Mouse (Mus musculus) left cerebral cortex, adult 11 months (tissue): ENCODE measurements at regions not wholly inside any gene's neighbourhood (a gene's known extent, or its start where the extent isn't known, plus 50 kb on each side); places are given as distances from the start of the nearest gene placed in this dataset.

Source experiments
- DNase-seq: peaks from one replicate; pipeline ENCODE4 v3.0.0; 2022; ENCODE audit warnings: low spot score

DNA sequence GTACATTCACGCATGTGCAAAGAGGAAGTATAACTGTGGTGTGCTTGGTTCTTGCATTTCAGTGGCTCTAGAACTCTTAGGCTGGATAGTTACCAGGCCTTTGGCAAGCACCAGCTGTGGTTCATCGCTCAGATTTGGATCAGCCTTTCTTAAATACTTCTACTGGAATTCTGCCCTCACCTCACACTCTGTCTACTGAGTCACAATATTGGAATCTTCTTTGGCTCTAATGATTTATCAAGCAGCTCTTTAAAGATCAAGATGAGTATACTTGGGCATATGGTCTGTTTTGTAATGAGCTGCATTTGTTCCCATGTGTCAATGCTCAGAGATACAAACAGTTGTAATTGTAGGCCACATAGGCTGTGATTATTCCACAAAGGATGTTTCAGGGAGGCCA lies 197.5 kb downstream of the Icos start:
- no peak for DNase-seq

DNA sequence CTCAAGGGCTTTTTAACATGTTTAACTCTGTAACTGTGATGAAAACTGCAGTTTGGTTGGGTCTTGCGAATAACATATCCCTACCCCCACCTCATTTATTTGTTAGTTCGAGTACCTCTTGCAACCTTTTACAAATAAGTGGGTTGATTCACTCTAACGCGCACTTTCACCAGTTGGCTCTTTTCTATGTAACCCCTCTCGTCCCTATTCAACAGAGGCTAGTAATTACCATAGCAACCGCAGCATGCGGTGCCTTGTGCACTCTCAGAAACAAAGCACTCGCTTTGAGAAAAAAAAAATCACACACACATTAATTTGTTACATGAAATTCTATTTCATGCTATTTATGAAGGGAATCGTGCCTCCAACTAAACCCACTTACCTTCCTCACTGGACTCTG lies 201.7 kb downstream of the Icos start:
- DNase-seq, result no peak

DNA sequence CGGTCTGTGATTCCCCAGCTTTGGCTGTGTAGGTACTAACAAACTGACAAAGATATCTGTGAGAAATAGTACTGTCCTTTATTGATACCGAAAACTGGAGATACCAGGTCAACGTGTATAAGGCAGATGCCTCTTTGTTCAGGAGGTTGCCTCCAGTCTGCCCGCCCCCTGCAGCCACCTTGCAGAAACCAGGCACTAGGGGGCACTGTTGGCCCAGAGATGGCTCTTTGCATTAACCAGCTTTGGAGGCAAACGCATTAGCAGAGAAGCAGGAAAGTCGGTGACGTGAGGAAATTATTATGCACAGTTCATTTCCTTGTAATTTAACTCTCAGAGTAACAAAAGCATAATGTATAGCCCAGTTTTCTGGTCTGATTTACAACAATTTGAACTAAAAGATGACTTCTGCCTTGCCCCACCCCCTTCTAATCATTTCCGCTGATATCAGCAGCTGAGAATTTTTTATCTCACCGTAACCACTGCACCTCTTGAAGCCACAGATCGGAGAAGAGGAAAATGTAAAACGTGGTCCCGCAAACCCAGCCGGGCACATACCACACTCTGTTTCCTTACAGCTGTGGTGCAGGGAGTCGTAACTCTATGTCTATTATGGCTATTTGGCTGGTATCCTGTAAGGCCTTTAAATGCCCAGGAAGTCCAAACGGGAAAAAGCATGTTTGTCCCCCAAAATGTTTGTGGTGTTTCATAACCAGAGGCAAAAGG lies 203.5 kb downstream of the Icos start:
- DNase-seq, result peak; percentile 77

DNA sequence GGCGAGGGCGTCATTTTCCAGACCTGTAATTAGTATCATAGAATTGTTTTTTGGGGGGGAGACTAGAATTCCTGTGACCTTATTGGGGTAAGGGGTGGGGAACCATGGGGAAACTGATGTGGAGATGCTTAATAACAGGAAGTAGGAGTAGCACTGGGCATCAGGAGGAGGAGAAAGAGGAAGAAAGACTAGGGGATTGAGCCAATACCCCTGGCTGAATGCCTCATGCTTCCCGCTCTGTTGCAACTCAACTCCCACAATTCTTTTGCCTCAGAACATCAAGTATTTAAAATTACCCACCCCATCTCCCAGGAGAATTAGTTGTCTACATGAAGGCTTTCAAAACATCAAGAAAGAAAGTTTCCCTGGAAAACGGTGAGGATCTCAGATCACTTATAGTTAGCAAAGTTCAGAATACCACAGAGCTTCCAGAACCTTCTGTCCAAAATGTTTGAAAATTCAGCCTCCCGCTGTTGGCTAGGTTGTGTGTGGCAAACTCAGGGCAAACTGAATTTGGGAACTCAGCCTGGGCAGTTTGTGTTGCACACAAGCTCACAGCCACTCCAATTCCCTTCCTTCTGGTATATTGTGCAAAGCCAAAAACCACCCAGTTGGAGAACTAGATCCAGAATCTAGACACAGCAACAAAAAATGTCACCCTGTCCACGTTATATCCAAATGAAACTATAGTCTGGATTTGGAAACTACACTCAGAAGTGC lies 209.8 kb downstream of the Icos start:
- no peak for DNase-seq

DNA sequence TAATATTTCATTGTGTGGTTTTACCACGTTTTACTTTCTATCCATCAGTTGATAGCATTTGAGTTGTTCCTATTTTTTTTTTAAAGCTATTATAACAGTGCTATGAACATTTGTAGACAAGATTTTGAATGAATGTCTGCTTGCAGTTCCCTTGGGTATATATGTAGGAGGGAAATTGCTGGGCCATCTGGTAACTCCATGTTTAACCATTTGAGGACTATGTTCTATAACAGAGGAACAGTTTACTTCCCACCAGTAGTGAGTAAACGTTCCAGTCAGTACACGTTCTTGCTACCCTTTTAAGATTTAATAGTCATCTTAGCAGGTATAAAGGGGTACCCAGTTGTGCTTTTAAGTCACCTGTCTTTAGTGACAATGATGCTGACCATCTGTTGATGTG lies 213.2 kb downstream of the Icos start:
- DNase-seq, result no peak

DNA sequence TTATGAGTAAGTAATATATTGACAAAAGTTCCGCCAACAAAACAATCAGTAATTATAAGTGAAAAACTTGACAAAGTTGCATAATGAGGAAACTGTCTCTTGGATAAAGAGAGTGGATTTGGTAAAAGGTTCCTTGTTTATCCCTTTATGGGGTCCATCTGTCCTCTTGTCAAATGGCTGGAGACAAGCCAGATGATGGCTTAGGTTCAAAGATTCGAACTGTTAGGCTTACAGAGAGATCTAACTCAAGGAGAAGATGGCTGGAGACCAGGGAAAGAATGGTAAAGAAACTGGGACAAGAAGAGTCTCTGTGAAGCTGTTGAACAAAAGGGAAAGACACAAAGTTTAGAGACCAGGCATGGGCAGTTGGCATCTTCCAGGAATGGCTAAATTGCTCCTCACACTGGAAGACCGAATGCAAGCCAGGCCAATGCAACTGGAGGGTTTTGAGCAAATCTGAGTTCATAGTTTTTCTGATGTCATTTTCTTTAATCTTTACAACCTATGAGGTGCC lies 220.9 kb downstream of the Icos start:
- no peak for DNase-seq

DNA sequence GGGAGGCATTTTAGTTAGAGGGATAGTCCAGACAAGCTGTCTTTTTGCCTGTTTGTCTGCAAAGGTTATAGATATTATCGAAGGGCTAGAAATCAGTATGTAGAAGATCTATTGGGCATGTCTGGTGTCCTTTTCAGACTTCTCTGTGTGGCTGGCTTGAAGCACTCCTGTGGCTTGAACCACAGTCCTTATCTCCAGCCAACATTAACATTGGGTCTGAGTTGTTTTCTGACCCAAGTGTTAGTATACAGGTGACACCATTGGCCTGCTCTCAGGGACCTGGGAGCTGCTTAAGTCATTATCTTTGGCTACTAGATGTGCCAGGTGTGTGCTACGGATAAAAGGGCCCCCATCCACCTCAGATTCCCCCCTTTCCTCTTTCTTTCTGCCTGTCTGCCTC lies 223.3 kb downstream of the Icos start:
- DNase-seq, result no peak

DNA sequence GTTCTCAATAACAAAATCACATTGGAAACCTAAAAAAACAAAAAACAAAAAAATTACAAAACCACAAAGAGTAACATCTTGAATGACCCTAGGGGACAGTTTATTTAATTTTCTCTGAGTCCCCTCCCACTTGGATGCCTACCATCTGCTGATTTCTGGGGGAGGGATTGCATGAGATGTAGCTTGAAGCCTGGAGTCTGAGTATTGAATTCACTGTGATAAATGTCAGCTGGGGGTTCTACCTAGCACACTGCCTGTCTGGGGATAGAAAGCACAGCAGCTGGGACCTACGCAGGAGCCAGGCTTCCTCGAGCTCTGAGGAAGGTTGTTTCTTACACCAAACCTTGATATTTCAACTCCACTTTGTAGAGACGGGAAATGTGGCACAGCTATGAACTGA lies 224.4 kb downstream of the Icos start:
- DNase-seq, result no peak

DNA sequence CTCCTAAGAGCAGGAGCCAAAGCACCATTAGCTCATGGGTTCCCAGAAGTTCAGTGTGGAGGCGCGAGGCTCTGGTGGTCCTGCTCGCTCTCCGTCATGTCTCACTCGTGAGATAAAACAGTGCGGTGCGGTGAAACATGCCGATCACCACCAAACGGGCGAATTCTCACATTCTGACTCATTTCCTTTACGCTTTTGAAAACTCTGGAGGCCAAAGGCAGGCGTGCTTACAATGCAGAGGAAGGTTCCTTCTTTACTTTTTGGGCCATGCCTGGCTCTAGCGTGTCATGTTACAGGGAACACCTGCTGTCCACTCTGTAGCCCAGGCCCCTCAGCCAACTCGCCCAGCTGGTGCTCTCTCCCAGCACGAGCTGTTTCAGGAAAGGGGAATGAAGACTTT lies 225.4 kb downstream of the Icos start:
- DNase-seq, result no peak

DNA sequence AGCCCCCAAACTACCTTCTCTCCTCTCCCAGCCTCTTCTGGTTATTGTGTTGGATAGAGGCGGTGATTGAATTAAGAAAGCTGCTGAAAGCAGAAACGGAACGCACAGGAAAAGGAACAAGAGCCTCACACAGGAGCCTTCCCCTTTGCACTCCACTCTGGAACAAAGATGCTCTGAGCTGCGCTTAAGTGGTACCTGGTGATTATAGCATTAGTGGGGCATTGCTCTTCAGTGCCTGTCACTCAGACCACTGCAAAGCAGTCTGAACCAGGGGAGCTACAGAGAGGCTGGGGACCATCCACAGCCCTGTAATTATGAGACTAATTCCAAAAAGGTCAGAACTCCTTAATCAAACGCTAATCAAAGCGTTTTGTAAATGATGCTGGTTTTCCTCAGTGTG lies 225.9 kb downstream of the Icos start:
- DNase-seq, result no peak

DNA sequence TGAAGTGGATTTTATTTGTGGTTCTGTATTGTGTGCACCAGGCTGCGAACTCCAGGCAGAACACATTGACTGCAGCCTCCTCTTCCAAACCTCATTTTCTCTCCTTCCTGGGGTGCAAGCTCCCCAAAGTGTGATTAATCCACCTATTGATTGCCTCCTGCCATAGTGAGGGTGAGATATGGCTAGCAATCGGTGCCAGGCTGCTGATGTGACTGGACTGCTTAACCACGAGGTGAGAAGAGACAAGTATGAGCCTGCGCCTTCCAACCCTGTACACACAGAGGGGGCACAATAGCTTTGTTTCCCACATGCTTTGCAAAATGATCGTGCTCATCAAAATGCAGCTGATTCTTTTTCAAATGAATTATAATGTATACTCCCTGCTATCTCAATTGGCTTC lies 227.4 kb downstream of the Icos start:
- DNase-seq, result no peak

DNA sequence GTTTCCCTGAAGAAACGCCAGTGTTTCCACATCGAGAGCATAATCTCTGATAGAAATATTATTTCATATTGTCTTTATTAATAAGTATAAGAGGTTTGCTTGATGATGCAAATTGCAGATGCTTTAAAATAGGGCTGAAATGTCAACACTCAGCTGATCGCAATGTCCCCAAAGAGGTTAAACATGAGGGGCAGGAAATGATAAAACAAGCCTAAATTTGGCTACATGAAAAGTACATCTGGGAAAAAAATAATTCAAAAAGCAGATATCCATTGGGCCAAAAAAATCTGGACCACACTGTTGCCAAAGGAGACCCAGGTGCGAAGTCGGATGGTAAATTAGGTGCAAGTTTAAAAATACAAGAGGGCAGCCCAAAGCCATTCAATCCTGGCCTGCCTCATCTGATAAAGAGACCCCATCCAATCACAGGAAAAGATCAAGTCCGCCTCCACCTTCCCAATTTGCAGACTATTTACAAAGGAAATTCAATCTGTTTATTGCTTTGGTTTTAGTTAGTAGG lies 229.2 kb downstream of the Icos start:
- no peak for DNase-seq

DNA sequence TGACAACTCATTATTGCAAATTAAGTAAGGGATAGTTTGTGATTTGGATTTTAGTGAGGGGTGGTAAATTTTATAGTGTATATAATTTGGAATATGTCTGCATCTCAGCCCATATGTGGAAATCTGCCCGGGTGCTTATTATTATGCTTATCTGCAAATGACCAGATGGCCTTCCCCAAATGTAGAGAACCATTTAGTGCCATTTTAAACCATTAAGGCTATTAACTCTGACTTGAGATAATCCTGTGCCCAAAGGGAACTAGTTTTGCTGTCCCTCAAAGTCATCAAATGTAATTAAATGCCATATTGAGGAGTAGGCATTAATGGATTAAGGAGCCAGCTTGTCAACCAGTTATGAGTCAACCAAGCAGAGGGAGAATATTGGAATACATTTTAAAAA lies 230.7 kb downstream of the Icos start:
- DNase-seq, result no peak

DNA sequence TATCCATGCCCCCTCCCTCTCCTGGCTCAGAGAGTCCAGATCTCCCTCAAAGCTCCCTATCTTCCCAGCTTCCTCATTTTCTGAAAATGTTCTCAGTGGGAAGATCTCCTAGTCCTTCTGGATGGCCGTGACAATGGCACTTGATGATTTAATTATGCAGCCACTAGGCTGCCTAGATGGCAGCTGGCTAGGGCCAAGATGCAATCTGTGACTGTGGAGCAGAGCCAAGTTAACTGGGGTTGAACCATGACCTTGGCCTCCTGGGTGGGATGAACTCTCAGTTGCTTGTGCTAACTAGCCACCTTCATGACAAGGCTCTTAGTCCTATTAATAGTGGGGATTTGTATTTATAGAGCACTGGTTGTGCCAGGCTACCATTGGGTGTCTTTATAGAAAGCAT lies 243.4 kb downstream of the Icos start:
- DNase-seq, result no peak

DNA sequence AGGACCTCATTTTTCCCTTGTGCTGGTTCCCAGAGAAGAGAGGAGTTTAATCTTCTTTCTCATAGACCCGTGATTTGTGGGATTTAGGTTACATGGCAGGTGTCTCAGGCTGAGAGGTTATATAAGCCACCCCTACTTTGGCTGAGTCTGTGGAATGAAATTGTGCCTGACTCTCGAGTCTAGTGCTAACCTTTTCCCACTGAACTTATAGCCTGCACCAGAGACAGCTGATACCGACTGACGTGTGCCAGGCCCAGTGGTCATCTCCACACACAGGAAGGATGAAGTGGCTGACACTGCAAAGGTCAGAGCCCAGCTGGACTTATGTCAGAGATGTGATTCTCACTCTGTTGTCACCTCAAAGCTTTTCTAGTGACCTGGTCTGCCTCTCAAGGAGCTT lies 251.2 kb downstream of the Icos start:
- DNase-seq, result no peak

DNA sequence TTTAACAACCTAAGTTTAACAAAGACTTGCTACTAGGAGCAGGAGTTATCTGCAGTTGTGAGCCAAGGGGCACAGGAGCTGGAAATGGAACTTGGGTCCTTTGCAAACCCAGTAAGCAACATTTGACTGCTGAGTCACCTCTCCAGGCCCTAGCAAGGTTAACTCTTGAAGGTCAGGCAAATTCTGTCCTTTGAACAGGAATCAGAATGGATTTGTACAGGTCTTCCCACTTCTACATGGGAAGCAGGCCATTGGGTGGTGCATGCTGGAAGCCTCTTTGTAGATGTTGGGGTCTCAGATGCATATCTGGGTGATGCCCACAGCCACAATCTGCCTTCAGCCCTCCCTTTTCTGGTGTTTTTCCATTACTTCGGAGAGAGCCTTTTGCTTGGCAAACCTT lies 255.3 kb downstream of the Icos start:
- DNase-seq, result no peak

DNA sequence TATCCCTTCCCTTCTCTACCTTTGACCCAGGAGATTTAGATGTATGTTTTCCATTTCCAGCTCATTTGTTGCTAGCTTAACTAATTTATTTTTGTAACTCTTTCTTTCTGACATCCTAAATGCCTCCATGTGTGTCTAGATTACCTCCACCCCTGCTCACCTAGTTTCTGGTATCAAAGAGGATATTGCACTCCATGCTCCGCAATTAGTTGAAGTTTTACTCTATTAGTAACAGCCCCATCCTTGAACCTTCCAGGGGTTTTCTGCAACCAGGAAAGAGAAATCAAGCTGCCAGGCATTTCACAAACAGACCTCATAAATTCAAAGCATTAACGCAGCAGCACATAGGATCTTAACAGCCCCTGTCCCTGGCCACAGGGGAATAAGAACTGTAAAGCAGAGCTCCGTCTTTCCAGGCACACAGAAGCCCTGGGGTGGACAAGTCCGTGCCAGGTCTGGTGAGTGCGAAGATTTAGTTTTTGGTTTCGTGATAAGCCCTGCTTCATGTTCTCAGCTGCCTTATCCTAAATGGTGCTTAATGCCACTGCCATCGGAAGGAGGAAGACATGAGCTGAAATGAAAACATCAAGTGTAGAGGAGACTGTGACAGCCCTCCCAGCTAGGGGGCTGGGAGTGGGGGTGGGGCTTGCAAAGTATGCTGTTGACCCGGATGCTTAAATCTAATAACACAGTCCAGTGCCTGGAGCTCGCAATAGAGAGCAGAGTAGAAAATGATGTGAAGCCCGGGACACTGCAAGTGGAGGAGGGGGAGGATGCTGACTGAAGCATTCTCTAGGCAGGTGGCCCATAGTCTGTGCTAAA lies 256.0 kb downstream of the Icos start:
- no peak for DNase-seq

DNA sequence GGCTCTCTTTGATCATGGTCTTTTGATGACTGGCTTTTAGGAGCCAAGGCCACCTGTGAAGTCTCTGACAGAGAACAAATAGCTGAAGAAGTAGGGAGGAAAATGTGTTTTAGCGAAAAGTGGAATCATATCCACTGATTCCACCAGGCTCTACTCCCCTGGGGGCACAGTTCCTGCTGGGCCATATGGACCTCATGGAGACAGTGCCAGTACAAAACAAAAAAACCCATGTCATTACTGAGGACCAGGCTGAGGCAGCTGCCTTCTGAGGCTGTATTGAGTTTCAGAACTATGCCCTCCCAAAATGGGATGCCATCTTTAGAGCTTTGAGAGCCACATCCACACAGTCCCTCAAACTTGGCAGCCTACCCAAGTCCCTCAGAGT lies 256.6 kb downstream of the Icos start:
- no peak for DNase-seq

DNA sequence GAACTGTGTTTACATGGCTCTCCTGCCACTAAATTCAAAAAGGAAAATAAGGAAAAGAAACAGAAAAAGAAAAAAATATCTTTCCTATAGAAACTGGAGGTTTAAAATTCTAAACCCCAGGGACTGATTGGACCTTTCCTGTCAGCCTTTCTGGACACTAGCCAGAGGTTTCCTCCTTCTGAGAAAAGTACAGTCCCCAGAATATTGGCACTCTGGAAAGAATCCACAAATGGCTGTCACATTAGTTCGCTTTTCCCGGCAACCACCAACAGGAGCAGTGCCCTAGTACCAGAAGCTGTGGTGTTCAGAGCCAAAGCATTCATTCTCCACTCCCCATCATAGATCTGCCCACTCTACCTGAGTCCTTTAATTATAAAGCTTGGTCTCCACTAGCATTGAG lies 258.8 kb downstream of the Icos start:
- no peak for DNase-seq

DNA sequence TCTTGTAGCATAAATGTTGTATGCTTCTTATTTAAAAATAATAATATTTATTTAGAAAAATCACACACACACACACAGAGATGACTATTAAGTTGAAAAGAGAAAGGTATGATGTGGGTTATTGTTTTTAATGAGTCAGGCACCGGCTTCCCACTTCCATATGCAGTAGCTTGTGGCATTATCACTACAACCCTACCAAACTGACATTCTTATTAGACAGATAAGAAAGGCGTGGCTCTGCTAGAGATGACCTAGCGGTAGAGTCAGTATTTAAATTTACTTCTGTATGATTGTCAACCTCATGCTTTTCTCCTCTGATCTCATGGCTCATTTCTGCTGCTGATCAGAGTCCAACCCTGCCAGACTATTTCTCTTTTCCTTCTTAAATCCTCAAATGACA lies 260.9 kb downstream of the Icos start:
- no peak for DNase-seq

DNA sequence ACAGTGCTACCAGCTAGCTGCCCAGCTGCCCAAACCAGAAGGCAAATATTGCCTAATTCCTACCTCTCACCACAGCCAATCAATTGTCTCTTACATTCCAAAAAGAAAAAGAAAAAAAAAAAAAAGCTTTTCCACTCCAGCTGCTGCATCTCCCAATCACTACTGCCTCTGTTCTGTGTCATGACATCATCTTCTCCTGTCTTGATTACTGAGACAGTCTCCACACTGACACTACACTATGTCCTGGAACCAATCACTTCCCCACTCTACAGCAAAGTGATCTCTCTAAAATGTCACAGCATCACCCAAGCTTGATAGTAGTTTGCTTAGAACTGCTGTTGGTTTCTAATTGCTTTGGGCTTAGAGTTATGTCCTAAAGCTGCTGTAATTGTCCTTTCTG lies 279.8 kb downstream of the Icos start:
- no peak for DNase-seq

DNA sequence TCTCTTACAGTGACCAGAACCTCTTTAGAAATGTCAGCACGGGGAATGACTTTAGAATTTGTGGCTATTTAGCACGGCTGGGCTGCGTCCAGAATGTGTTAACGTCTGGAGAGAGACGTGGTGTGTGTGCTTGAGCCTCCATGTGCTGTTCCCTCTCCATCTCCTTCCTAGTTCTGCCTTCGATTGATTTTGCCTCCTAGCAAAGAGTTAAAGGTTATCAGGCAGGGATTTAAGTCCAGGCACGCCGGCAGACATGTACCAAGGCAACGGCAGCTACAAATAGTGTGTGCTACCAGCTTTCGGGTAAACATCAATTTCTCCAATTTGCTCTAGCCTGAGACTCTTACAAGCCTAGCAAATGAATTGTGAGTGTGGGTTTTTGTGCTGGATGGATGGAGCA lies 285.7 kb downstream of the Icos start:
- no peak for DNase-seq

DNA sequence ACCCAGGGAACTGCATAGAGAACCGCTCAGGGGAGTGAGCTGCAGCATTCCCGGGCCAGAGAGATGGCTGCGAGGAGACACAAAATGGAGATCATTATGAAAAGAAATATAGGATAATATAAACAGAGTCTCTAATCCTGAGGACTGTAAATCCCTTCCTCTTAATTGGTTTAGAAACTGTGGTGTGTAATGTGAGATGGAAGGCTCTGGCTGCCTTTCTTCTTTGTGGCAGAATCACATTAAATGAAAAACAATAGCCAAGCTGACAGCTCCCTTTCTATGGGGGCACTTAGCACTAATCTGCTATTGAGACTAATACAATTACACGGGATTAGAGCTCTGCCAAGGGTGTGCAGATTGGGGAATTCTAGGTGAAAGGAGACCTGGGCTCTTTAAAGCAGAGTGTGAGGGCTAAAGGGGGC lies 288.0 kb downstream of the Icos start:
- DNase-seq, result no peak
